In the genomic region with DNA sequence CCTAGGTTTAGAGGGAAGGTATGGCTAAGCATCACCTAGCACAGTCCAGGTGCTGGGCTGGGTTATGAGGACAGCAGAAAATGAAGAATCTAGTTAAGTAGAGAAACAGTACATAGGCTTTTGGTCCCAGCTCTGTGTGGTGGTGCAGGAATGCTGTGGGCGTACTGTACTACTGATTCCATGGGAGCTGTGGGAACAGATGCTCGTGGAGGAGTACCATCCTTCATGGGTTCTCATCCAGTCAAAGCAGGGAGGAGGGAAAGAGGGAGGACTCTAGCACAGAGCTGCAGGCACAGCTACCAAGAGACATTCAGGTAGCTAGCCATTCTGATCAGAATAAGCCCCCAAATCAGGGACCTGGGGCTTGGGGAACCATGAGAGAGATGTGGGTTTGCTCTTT, we compare ENCODE assay signal across 9 mouse cellular contexts. TPM values are rescaled to one million over a fixed set of nuclear protein-coding genes. Genes with fewer than 3 reads are reported as not detected.
DNase-seq lines count a peak whose midpoint lies in the region.
"Had no signal": no experiment of that assay in that cellular context is flagged by ENCODE, and none has a peak within 500 bp of the region (broad histone marks: within the 10 kb centered on the region; RNA-seq: fewer than 3 reads in every experiment).

No protein-coding gene starts in this region.

- intact Hi-C loops in left cerebral cortex, postnatal 4 days (cut with DNase I), result no loop called here

- peak; percentile 65 for DNase-seq in left cerebral cortex, adult 11 months (ENCODE audit: low spot score)
- no peak for DNase-seq in left cerebral cortex, postnatal 4 days
- DNase-seq in frontal cortex, postnatal 10 days (ENCODE audit: low spot score in 2 of 2), result peak; percentile 35 to 57
- peak; percentile 57 to 88 for DNase-seq in layer of hippocampus, postnatal 14 days (ENCODE audit: low spot score in 2 of 2)
- peak; percentile 70 to 86 for DNase-seq in right cerebral cortex, postnatal 10 days (ENCODE audit: low spot score in 2 of 2)
- no peak for DNase-seq in embryo, embryonic 10 days (ENCODE audit: low spot score)
- DNase-seq in kidney, postnatal 10 days, result no peak
- no peak for DNase-seq in cerebellum, adult 18-20 months
- DNase-seq: kidney, adult 18-20 months had no signal

RNA-seq across cellular contexts. Expression of gene Cox4i2, which starts 22.5 kb away (rescaled TPM):
- total RNA-seq in left cerebral cortex, postnatal 4 days (2021), result 1 to 10 TPM; 1.7 to 1.9 TPM
- 1 to 10 TPM; 2.9 to 3.6 TPM for total RNA-seq in layer of hippocampus, postnatal 14 days (2021)

RNA-seq across cellular contexts. Expression of gene Id1, which starts 40.4 kb away (rescaled TPM):
- total RNA-seq in left cerebral cortex, postnatal 4 days (2021), result 10 to 100 TPM; 25.6 to 27.6 TPM
- total RNA-seq in layer of hippocampus, postnatal 14 days (2021), result 10 to 100 TPM; 32.9 to 35.8 TPM

RNA-seq across cellular contexts. Expression of gene Bcl2l1, which starts 55.1 kb away (rescaled TPM):
- total RNA-seq in left cerebral cortex, postnatal 4 days (2021), result 100 to 1,000 TPM; 113 to 116 TPM
- total RNA-seq in layer of hippocampus, postnatal 14 days (2021), result 100 to 1,000 TPM; 124 to 128 TPM

Comparison
In these comparisons a context has a peak if more than half of its experiments do, and no peak if none do; other contexts are left out.
1. DNase-seq: peak in left cerebral cortex, adult 11 months (single experiment), frontal cortex, postnatal 10 days (2 of 2), layer of hippocampus, postnatal 14 days (2 of 2) and right cerebral cortex, postnatal 10 days (2 of 2); none in left cerebral cortex, postnatal 4 days (single experiment), embryo, embryonic 10 days (single experiment), kidney, postnatal 10 days (single experiment) and cerebellum, adult 18-20 months (0 of 2).